Mouse (Mus musculus) ES-E14 (cell line): ENCODE measurements around the gene Slc22a12. TPM values are rescaled to one million over a fixed set of nuclear protein-coding genes. Genes with fewer than 3 reads are reported as not detected.

Experiments
- DNase-seq: peaks from one replicate; pipeline ENCODE4 v3.0.0-alpha.2; 2013; ENCODE audit warnings: low read depth, low spot score
- H3K27ac ChIP-seq: 2 replicates; pipeline ENCODE4 v1.5.1; 2012; ENCODE audit warnings: low read depth, mild to moderate bottlenecking, low read length, moderate library complexity, mixed read lengths; ENCODE audit not compliant: poor library complexity, insufficient read depth, severe bottlenecking
- H3K36me3 ChIP-seq: 2 replicates; pipeline ENCODE4 v1.6.1; 2012; ENCODE audit warnings: mild to moderate bottlenecking, low read length, moderate library complexity, mixed read lengths; ENCODE audit not compliant: control insufficient read depth, poor library complexity, insufficient read depth, severe bottlenecking
- H3K4me1 ChIP-seq, 2 experiments: fragments of 150-350 bp in 1 of 2; sonication (generic) in 1 of 2; 2 replicates each; pipeline ENCODE4 v1.6.1; 2012; ENCODE audit warnings: low read length in 2 of 2, mild to moderate bottlenecking in 1 of 2, mixed read lengths in 1 of 2; ENCODE audit not compliant: control insufficient read depth in 2 of 2, insufficient read depth in 2 of 2, poor library complexity in 1 of 2
- H3K4me3 ChIP-seq, 2 experiments: fragments of 150-350 bp in 1 of 2; sonication (generic) in 1 of 2; 2 replicates each; pipeline ENCODE4 v1.5.1; 2012; ENCODE audit warnings: low read length in 2 of 2, low read depth in 1 of 2, mild to moderate bottlenecking in 1 of 2, mixed read lengths in 1 of 2; ENCODE audit not compliant: insufficient read depth in 1 of 2, poor library complexity in 1 of 2, severe bottlenecking in 1 of 2
- H3K9ac ChIP-seq: 2 replicates; pipeline ENCODE4 v1.6.1; 2012; ENCODE audit warnings: low read depth, mild to moderate bottlenecking, low read length, mixed read lengths; ENCODE audit not compliant: poor library complexity, insufficient read depth, severe bottlenecking
- H3K9me3 ChIP-seq: fragments of 150-350 bp; sonication (generic); 2 replicates; pipeline ENCODE4 v1.6.1; 2012; ENCODE audit warnings: low read depth, mild to moderate bottlenecking, low read length; ENCODE audit not compliant: control insufficient read depth, insufficient read depth
- CHD2 ChIP-seq: IDR thresholded peaks from 2 replicates; pipeline ENCODE4 v1.6.1; 2014; ENCODE audit warnings: mild to moderate bottlenecking, low read depth, low read length, inconsistent platforms
- HCFC1 ChIP-seq: IDR thresholded peaks from 2 replicates; pipeline ENCODE4 v1.6.1; 2012; ENCODE audit warnings: low read length, inconsistent platforms, borderline replicate concordance; ENCODE audit not compliant: insufficient read depth
- MAFK ChIP-seq: IDR thresholded peaks from 2 replicates; pipeline ENCODE4 v1.6.1; 2014; ENCODE audit warnings: mild to moderate bottlenecking, low read depth, low read length, inconsistent platforms; ENCODE audit not compliant: insufficient read depth
- ZC3H11A ChIP-seq: IDR thresholded peaks from 2 replicates; pipeline ENCODE4 v1.6.1; 2012; ENCODE audit warnings: low read depth, mild to moderate bottlenecking, inconsistent platforms, low read length, borderline replicate concordance
- ZNF384 ChIP-seq: IDR thresholded peaks from 2 replicates; pipeline ENCODE4 v1.6.1; 2012; ENCODE audit warnings: low read depth, low read length, inconsistent platforms
- in situ Hi-C, 2 experiments: fragments of 600-800 bp; cut with MboI; formaldehyde crosslinking; loops; one replicate each; pipeline ENCODE4 v1.15.1; 2025; ENCODE audit warnings: low sequenced_read_pairs in 2 of 2, inconsistent platforms in 1 of 2; ENCODE audit not compliant: unreplicated experiment in 2 of 2
- total RNA-seq: library from RNA; depleted of rRNA; stranded (reverse); fragments of 300-350 nt; gene quantifications from 2 replicates; pipeline ENCODE4 v1.2.3, GENCODE M21; 2012

The Slc22a12 gene
- total RNA-seq, 1 experiment = not detected

- Histone ChIP-seq H3K4me1 (peaks cover 0 to 26% of the 10 kb centered on the region in 2 experiments; a peak in 3 of 4 replicates), H3K36me3 (peaks cover 2% of the 10 kb centered on the region; the same call in 1 of the 2 replicates), H3K9ac (no peak overlapping the region), H3K4me3 (no peak overlapping the region), H3K27ac (no peak overlapping the region), H3K9me3 (no peaks in the 10 kb centered on the region)
- TF ChIP-seq ZC3H11A (no peak), HCFC1 (peak; percentile 99)
- in situ Hi-C loops = no loop called here
- no peak for DNase-seq
These were observed 23.3 kb downstream of the Slc22a12 start for GRCm38 (mm10) chr19:6519483-6519882.

- H3K4me3 ChIP-seq = no peak overlapping the region
- TF ChIP-seq ZC3H11A = no peak
- 0 out of 2 replicates have a peak, but pooled peaks have one; percentile 31 for TF ChIP-seq MAFK
- in situ Hi-C loops = no loop called here
- no peak overlapping the region for H3K27ac ChIP-seq
- H3K4me1 ChIP-seq = peaks cover 0 to 29% of the 10 kb centered on the region in 2 experiments; a peak in 3 of 4 replicates
- peaks cover 2% of the 10 kb centered on the region; the same call in 1 of the 2 replicates for H3K36me3 ChIP-seq
- H3K9me3 ChIP-seq = no peaks in the 10 kb centered on the region
- no peak for DNase-seq
- no peak overlapping the region for H3K9ac ChIP-seq
These were observed 24.2 kb downstream of the Slc22a12 start for GRCm38 (mm10) chr19:6518601-6519000.

- Histone ChIP-seq H3K9ac (peak overlapping the region; percentile 27; the same call in 1 of the 2 replicates), H3K4me1 (peaks cover 2 to 36% of the 10 kb centered on the region in 2 experiments; a peak in 3 of 4 replicates), H3K9me3 (no peaks in the 10 kb centered on the region), H3K4me3 (peak overlapping the region; percentile 5 to 43; a peak in 3 of 4 replicates), H3K36me3 (peaks cover 2% of the 10 kb centered on the region; the same call in 1 of the 2 replicates), H3K27ac (no peak overlapping the region)
- in situ Hi-C loops = no loop called here
- no peak for TF ChIP-seq MAFK
- no peak for TF ChIP-seq HCFC1
- TF ChIP-seq ZC3H11A = no peak
- no peak for TF ChIP-seq ZNF384
- TF ChIP-seq CHD2 = no peak
- no peak for DNase-seq
These were observed 26.7 kb downstream of the Slc22a12 start for GRCm38 (mm10) chr19:6516153-6516552.

- TF ChIP-seq ZNF384 (no peak), MAFK (no peak), ZC3H11A (no peak), HCFC1 (no peak), CHD2 (no peak)
- peaks cover 2 to 36% of the 10 kb centered on the region in 2 experiments; a peak in 3 of 4 replicates for H3K4me1 ChIP-seq
- H3K9me3 ChIP-seq = no peaks in the 10 kb centered on the region
- peak; percentile 80 for DNase-seq
- peaks cover 2% of the 10 kb centered on the region; the same call in 1 of the 2 replicates for H3K36me3 ChIP-seq
- peak overlapping the region; percentile 12 to 62 for H3K4me3 ChIP-seq
- H3K27ac ChIP-seq = peak overlapping the region; percentile 35; the same call in 1 of the 2 replicates
- in situ Hi-C loops = no loop called here
- peak overlapping the region; percentile 42; the same call in 1 of the 2 replicates for H3K9ac ChIP-seq
These were observed 27.4 kb downstream of the Slc22a12 start for GRCm38 (mm10) chr19:6515448-6515847.

GRCm38 (mm10) chr19:6514940-6515339 lies 27.9 kb downstream of the Slc22a12 start:
- H3K9ac ChIP-seq = peak overlapping the region; percentile 42; the same call in 1 of the 2 replicates
- in situ Hi-C loops = no loop called here
- peaks cover 2 to 41% of the 10 kb centered on the region in 2 experiments; a peak in 3 of 4 replicates for H3K4me1 ChIP-seq
- TF ChIP-seq ZC3H11A (no peak), MAFK (no peak), ZNF384 (no peak), CHD2 (no peak), HCFC1 (no peak)
- peak; percentile 60 for DNase-seq
- H3K9me3 ChIP-seq = no peaks in the 10 kb centered on the region
- peaks cover 2% of the 10 kb centered on the region; the same call in 1 of the 2 replicates for H3K36me3 ChIP-seq
- H3K27ac ChIP-seq = peak overlapping the region; percentile 54; the same call in 1 of the 2 replicates
- peak overlapping the region; percentile 53 to 62 for H3K4me3 ChIP-seq
